Mouse (Mus musculus) limb, embryonic 14.5 days (tissue): Measurements from ENCODE around the gene Lmo4. TPM values are rescaled to one million over a fixed set of nuclear protein-coding genes. Genes with fewer than 3 reads are reported as not detected.

Experiments
- ATAC-seq: fragments of 200-750 bp; cut with Nextera tagmentation; 2 replicates; pipeline ENCODE4 v1.8.0; 2017; ENCODE audit warnings: low read depth, moderate number of reproducible peaks, moderate TSS enrichment; ENCODE audit not compliant: low FRiP score
- DNase-seq: peaks from one replicate; pipeline ENCODE4 v3.0.0-alpha.2; 2015; ENCODE audit warnings: low spot score
- H3K27ac ChIP-seq: fragments of 300-500 bp; sonication (generic); replicated peaks from 2 replicates; pipeline ENCODE4 v1.5.1; 2014; ENCODE audit warnings: low read depth, mild to moderate bottlenecking, low read length, moderate library complexity, mixed read lengths
- H3K27me3 ChIP-seq: fragments of 300-500 bp; sonication (generic); 2 replicates; pipeline ENCODE4 v1.6.1; 2014; ENCODE audit warnings: low read length, mixed read lengths; ENCODE audit not compliant: control insufficient read depth, insufficient read depth
- H3K36me3 ChIP-seq: fragments of 300-500 bp; sonication (generic); 2 replicates; pipeline ENCODE4 v1.6.1; 2014; ENCODE audit warnings: mild to moderate bottlenecking, low read length, moderate library complexity, mixed read lengths; ENCODE audit not compliant: control insufficient read depth, insufficient read depth
- H3K4me1 ChIP-seq: fragments of 300-500 bp; sonication (generic); 2 replicates; pipeline ENCODE4 v1.6.1; 2014; ENCODE audit warnings: antibody characterized with exemption, low read length, mixed read lengths; ENCODE audit not compliant: control insufficient read depth, insufficient read depth
- H3K4me2 ChIP-seq: fragments of 300-500 bp; sonication (generic); replicated peaks from 2 replicates; pipeline ENCODE4 v1.6.1; 2014; ENCODE audit warnings: low read depth, mild to moderate bottlenecking, low read length, moderate library complexity; ENCODE audit not compliant: severe bottlenecking
- H3K4me3 ChIP-seq: fragments of 300-500 bp; sonication (generic); replicated peaks from 2 replicates; pipeline ENCODE4 v1.5.1; 2014; ENCODE audit warnings: low read length
- H3K9ac ChIP-seq: fragments of 300-500 bp; sonication (generic); 2 replicates; pipeline ENCODE4 v1.6.1; 2014; ENCODE audit warnings: mild to moderate bottlenecking, low read depth, low read length, moderate library complexity; ENCODE audit not compliant: severe bottlenecking
- H3K9me3 ChIP-seq: fragments of 300-500 bp; sonication (generic); 2 replicates; pipeline ENCODE4 v1.6.1; 2016; ENCODE audit warnings: low read length; ENCODE audit not compliant: control insufficient read depth
- POLR2A ChIP-seq: fragments of 200-500 bp; IDR thresholded peaks from 2 replicates; pipeline ENCODE4 v1.8.0; 2012; ENCODE audit warnings: inconsistent platforms, mild to moderate bottlenecking, moderate library complexity, borderline replicate concordance; ENCODE audit not compliant: insufficient read depth, insufficient read length; ENCODE audit errors: extremely low read depth
- WGBS: fragments of 180-500 bp; shearing (Covaris S2); extraction: QIAGEN DNeasy Blood & Tissue Kit; methylation state at CpG from one replicate; pipeline ENCODE4 v1.1.7; 2014; 5-methylcytosine and 5-hydroxymethylcytosine counted together
- polyA plus RNA-seq, 2 experiments: library from polyadenylated mRNA; depleted of rRNA in 1 of 2; stranded (reverse) in 1 of 2; unstranded in 1 of 2; fragments of >200 nt; fragmentation: Nextera tagmentation in 1 of 2; extraction: Ambion mirVana in 1 of 2; gene quantifications; 2 replicates each; pipeline versions ENCODE4 v1.2.1 to v1.2.3; 2012 to 2014

Lmo4 gene
- polyA plus RNA-seq, 2 experiments, result 87.9 to 137 TPM

DNA sequence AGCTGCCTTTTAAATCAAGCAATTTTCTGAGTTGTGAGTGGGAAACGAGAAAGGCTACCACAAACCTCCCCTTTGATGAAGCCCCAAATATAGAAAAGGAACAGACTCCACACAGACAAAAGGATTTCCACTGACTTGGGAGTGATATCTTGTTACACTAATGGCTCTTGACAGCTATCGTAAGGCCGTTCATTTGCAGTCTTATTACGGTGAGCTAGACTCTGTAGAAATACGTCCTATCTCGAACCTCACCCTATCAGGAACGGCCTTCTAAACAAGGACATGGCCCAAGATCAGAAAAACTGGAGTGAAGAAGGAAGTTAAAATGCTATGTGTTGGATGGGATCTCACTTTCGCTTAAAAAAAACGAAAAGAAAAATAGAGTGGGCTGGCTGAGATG, 25.0 kb upstream of the Lmo4 start:
- no peak for ATAC-seq
- TF ChIP-seq POLR2A, result no peak

DNA sequence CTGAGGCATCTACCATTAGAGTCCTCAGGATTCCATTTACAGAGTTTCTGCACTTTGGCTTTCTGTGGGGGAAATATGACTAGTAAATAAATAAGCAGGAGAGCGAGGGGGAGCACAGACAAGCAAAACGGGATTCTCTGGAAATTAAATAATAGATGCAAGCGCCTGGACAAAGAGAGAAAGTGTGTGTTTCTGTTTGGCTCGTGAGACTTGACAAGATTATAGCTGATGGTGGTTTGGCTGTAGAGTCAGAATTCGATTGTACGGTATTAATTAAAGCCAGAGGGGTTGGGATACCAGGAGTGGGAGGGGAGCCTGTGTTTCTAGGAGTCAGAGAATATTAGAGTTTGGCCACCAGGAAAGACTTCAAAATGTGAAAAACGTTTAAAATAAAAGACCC, 24.3 kb upstream of the Lmo4 start:
- H3K36me3 ChIP-seq, result no peaks in the 10 kb centered on the region
- H3K27ac ChIP-seq, result no peak overlapping the region
- DNase-seq (no peak), ATAC-seq (no peak)
- no peak overlapping the region for H3K9ac ChIP-seq
- H3K4me3 ChIP-seq, result no peak overlapping the region
- H3K4me1 ChIP-seq, result peaks cover 6% of the 10 kb centered on the region; the same call in 1 of the 2 replicates
- H3K27me3 ChIP-seq, result no peaks in the 10 kb centered on the region
- TF ChIP-seq POLR2A, result no peak
- H3K4me2 ChIP-seq, result no peak overlapping the region
- 40% methylated on average over 7 of the region's 7 CpGs for WGBS
- no peaks in the 10 kb centered on the region for H3K9me3 ChIP-seq

More for the DNA sequence above, 25.0 kb upstream of the Lmo4 start:
- Histone ChIP-seq H3K9ac (no peak overlapping the region), H3K4me1 (peaks cover 1% of the 10 kb centered on the region; the same call in 1 of the 2 replicates), H3K27me3 (no peaks in the 10 kb centered on the region), H3K9me3 (no peaks in the 10 kb centered on the region), H3K36me3 (no peaks in the 10 kb centered on the region), H3K4me3 (no peak overlapping the region), H3K27ac (no peak overlapping the region), H3K4me2 (no peak overlapping the region)
- no peak for DNase-seq
- 75% methylated on average over 9 of the region's 9 CpGs for WGBS

DNA sequence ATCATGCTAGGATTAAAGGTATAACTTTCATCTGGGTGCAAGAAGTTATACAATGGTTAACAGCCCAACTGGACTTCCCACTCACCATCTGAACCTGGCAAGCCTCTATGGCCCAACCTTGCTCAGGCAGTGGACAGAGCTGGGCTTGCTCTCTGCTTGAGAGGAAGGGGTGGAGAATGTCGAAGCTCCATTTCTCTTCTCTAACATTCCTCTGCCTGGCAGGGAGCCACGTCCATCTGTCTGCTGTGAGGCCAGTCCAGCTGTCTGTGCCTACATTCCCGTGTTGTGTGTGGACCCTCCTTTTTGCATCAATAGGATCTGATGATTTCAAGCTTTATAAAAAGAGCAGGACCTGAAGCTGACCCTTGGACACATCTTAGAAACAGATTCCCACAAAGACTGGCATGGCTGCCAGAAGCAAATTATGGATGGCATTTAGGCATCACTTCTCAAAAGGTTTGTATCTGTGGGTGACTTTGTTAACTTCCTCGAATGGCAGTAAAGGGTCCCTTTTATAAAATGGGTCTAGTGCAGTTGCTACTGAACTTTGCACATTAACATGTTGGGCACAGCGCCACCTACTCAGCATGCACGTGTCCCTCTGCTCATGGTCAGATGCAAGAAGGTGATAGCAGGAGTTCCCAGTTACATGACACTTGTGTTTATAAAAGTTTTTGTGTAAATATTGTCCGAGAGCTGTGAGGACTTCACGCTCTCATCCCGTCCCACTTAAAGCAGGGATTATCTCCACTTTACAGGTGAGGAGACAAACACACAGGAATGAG, 20.6 kb upstream of the Lmo4 start:
- ATAC-seq (no peak), DNase-seq (no peak)
- 69% methylated on average over 9 of the region's 9 CpGs for WGBS
- no peak for TF ChIP-seq POLR2A
- Histone ChIP-seq H3K9me3 (no peaks in the 10 kb centered on the region), H3K27ac (no peak overlapping the region), H3K4me2 (no peak overlapping the region), H3K27me3 (no peaks in the 10 kb centered on the region), H3K4me1 (peaks cover 11% of the 10 kb centered on the region), H3K9ac (no peak overlapping the region), H3K4me3 (no peak overlapping the region), H3K36me3 (no peaks in the 10 kb centered on the region)

DNA sequence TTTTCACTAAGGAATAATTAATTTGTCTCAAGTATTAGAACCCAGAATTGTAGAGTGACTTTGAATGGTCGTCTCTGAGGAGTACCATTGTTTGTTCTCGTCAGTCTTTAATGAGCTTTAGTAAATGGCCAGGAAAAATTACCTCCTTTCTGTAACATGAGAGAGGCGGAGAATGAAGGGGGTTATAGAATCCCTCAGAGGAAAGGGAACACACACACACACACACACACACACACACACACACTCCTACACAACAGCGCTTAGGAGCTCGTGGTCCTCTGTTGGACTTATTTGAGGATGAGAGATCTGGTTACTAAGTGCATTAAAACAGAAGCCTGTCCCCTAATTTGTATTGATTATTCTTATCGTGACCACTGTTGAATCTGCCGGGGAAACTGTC, 19.6 kb upstream of the Lmo4 start:
- Histone ChIP-seq H3K4me3 (no peak overlapping the region), H3K9ac (no peak overlapping the region), H3K4me1 (peaks cover 11% of the 10 kb centered on the region), H3K4me2 (no peak overlapping the region), H3K9me3 (no peaks in the 10 kb centered on the region), H3K36me3 (no peaks in the 10 kb centered on the region), H3K27ac (no peak overlapping the region), H3K27me3 (no peaks in the 10 kb centered on the region)
- ATAC-seq, result no peak
- WGBS, result 41% methylated on average over 7 of the region's 7 CpGs
- no peak for TF ChIP-seq POLR2A
- DNase-seq, result no peak

DNA sequence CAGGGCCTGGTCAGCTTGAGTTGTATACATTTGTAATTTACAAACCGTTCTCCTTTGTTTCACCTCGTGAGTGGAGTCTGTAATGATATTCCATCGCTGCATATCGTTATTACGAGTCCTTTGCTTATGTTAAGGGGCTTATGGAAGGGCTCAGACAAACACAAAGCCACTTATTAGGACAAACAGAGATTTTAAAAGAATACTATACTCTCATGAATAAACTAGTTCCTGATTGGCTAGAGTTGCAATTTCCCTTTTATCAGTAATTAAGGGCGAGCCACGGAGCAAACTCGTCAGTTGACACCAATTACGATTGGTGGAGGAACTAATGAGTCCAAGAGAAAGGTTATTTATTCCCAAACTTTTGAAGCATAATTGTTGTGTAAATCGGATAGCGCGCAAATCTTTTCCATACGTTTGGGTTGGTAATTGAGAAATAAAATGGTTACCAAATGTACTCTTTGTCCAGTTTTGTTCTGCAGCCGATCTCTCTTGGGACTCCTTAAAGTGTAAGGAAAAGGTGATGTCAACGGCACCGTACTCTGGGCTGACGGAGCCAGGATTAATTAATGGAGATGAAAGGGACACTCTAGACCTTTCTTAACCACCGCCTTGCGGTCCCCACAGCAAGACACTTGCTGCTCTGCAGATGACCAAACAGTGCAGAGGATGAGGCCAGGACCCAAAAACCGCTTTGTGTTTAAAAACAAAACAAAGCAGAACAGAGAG, 18.5 kb upstream of the Lmo4 start:
- H3K36me3 ChIP-seq, result no peaks in the 10 kb centered on the region
- ATAC-seq (peak; percentile 47; the same call in 1 of the 2 replicates), DNase-seq (no peak)
- H3K9ac ChIP-seq, result no peak overlapping the region
- H3K4me1 ChIP-seq, result peaks cover 11% of the 10 kb centered on the region
- no peak overlapping the region for H3K27ac ChIP-seq
- 0 out of 2 replicates have a peak overlapping the region, but pooled peaks have one; percentile 4 for H3K4me3 ChIP-seq
- H3K9me3 ChIP-seq, result no peaks in the 10 kb centered on the region
- no peak for TF ChIP-seq POLR2A
- WGBS, result 26% methylated on average over 20 of the region's 20 CpGs
- H3K27me3 ChIP-seq, result no peaks in the 10 kb centered on the region
- peak overlapping the region; percentile 32 for H3K4me2 ChIP-seq
